Mouse (Mus musculus) kidney, postnatal 10 days (tissue): ENCODE measurements around the gene Sdhc.
"Not testable (repeated sequence)": the region's sequence is repeated elsewhere in the genome, so short reads cannot be mapped to it uniquely, and the experiment has no call there.

ENCODE experiments used
- DNase-seq: peaks from one replicate; pipeline ENCODE4 v3.0.0; 2021; ENCODE audit warnings: mixed read lengths

Gene Sdhc

GRCm38 (mm10) chr1:171165629-171166345, 15.4 kb upstream of the Sdhc start:
- no peak for DNase-seq

DNA sequence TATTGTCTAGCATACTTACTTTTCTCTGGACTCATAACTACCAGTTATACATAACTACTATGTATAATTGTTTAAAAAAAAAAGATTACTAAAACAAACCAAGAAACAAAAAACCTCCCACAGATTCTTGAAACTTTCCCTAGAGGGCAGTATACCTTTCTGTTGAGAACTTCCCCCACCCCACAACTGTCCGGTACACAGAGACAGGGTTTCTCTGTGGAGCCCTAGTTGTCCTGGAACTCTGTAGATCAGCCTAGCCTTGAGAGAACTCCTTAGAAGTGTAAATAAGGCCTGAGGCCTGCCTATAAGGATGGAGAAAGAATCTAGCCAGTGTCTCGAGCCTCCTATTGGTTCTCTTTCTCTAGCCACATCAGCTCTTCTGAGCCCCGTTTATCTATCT, 13.9 kb upstream of the Sdhc start:
- DNase-seq: peak; percentile 31

DNA sequence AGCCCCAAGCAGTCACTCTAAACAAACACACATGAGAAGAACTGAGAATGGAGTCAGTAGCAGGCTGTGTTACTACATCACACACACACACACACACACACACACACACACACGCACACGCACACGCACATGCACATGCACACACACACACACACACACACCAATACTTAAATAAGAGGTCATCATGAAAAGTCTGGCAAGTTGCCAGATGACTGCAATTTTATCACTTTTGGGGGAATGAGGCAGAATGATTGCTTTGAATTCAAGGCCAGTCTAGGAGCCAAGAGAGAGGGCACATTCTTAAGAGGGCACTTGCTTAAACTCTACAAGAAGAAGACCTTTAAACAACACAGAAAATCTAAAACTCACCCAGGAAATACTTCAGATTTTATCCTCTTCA, 12.1 kb upstream of the Sdhc start:
- no peak for DNase-seq

DNA sequence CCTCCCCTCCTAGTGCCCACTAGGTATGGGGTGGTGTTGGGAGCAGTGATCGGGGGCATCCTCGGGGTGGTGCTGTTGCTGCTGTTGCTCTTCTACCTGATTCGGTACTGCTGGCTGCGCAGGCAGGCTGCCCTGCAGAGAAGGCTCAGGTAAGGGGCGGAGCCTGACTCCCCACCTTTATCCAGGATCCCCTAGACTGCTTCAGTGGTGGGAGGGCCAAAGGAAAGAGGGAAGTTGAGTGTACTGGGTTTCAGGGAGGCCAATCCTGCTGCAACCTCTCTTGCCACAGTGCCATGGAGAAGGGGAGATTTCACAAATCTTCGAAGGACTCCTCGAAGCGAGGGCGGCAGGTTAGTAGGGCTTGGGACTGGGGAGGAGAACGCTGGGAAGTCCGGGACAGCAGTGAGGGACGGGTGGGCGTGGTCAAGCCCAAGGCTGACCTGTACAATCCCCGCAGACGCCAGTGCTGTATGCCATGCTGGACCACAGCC, 9.1 kb upstream of the Sdhc start:
- DNase-seq: peak; percentile 38

- no peak for DNase-seq
Measured at GRCm38 (mm10) chr1:171157965-171158364, 7.6 kb upstream of the Sdhc start.

GRCm38 (mm10) chr1:171156644-171157043, 6.2 kb upstream of the Sdhc start:
- DNase-seq: no peak

GRCm38 (mm10) chr1:171151966-171152365, 1.6 kb upstream of the Sdhc start:
- peak; percentile 32 for DNase-seq

DNA sequence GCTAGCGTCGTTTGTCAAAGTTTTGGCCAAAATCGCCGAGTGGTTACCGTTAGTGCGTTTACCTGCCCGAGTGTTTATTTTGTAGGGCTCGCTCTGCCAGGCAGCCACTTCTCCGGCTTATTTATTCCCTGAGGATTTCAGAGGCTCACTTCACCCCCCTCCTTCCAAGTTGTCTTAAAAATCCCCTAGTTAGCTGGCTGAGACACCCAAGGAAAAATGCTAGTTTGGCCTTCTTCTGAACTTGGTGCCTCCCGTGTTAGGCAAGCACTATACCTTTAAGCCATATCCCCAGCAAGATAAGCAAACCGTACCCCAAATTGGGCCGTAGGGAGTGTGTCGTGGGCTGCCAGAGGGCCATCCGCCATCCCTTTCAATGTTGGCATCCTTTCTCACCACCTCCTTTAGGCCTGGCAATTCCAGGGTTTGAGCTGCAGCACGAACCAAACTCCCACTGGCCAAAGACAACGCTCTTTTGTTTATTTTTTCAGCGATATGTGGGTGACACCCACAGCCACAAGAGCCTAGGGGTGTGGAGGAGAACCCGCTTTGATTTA, 512 bp upstream of the Sdhc start:
- DNase-seq: peak; percentile 20

DNA sequence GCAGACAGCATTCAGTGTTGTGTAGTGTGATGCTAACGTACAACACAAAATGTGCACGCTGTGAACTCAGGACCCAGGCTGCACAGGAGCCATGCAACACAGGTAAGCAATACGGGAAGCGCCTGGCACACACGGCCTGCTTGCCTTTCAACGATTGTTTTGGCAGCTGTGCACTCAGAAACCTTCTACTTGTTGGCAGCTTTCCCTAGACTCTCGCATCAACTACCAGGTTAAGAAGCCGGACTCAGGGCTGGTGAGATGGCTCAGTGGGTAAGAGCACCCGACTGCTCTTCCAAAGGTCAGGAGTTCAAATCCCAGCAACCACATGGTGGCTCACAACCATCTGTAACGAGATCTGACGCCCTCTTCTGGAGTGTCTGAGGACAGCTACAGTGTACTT, 7.4 kb downstream of the Sdhc start:
- DNase-seq: not testable (repeated sequence)

DNA sequence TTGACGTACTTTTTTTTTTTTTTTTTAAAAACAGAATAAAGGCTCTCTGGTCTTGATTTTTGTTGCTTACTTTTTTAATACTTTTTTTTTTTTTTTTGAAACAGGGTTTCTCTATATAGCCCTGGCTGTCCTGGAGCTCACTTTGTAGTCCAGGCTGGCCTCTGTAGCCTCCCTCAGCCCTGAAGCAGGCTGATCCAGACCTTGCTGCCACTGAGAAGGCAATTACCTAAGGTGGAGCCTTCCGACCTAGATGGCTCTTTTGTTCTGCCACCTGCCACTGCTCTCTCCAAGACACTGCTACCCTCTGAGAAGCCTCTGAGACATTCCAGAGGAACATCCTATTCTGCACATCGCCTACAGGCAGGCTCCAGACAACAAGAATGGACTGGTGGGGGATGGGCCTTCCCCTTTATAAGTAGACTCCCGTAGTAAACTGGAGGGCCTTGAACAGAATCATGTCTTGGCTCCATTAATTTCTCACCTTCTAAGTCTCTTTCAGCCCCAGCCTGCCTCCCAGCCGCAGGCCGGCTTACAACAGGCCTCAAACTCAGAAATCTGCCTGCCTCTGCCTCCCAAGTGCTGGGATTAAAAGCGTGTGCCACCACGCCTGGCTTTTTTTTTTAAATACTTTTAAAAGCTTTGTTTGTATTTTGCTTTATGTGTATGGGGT, 12.8 kb downstream of the Sdhc start:
- not testable (repeated sequence) for DNase-seq

GRCm38 (mm10) chr1:171135600-171135999, 14.8 kb downstream of the Sdhc start:
- DNase-seq: no peak

GRCm38 (mm10) chr1:171130971-171131370, 19.4 kb downstream of the Sdhc start:
- DNase-seq: no peak

DNA sequence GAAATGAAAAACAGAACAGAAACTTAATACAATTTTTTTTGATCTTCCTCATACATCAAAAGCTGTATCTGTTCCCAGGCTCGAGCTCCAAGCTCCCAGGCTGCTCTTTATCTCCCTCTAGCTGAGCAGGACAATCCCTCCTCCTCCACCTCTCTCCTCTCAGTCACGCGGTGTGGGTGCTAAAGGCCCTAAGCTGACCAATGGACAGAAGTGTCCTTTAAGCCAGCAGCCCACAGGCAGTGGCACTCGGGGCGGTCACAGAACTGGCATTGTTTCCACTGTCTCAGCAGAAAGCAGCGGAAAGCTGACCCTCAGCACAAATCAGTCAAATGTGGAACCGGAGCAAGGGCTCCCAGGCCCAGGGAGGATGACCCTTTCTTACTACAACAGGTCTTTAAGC, 21.2 kb downstream of the Sdhc start:
- DNase-seq: peak; percentile 74

GRCm38 (mm10) chr1:171124398-171124797, 26.0 kb downstream of the Sdhc start:
- DNase-seq: no peak

DNA sequence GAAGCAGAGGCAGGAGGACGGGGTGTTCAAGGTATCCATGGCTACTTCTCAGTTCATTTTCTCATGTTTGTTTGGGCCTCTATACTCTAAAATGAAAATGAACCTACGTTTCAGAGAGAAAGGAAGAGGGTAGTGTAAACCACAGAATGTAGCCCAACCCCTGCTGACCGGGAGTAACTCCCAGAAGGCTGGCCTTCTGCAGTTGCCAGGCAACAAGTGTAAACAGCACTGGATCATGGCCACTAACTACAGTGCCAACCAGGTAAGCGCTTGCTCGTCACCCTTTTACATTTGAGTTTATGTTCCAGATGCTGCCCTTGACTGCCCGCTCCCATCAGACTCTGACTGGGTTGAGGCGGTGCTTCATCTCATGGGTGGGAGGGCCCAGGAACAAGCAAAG, 27.5 kb downstream of the Sdhc start:
- peak; percentile 57 for DNase-seq

DNA sequence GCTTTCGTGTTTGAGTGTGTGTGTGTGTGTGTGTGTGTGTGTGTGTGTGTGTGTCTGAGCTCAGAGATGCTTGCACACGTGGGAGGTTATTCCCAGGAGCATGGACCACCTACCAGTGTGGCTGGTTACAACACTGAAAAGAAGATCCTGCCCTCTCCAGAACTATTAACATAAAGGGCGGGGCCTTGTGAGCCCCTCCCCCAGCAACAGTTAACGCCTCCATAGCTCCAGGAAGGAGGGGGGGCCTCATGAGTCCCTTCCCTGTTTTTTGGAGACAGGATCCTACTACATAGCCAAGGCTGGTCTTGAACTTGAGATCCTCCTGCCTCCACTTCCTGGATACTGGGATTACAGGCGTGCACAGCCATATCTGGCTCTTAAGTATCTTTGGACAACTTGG, 28.6 kb downstream of the Sdhc start:
- DNase-seq: no peak

GRCm38 (mm10) chr1:171120893-171121292, 29.5 kb downstream of the Sdhc start:
- no peak for DNase-seq

GRCm38 (mm10) chr1:171119405-171119804, 31.0 kb downstream of the Sdhc start:
- no peak for DNase-seq

GRCm38 (mm10) chr1:171118996-171119395, 31.4 kb downstream of the Sdhc start:
- no peak for DNase-seq

DNA sequence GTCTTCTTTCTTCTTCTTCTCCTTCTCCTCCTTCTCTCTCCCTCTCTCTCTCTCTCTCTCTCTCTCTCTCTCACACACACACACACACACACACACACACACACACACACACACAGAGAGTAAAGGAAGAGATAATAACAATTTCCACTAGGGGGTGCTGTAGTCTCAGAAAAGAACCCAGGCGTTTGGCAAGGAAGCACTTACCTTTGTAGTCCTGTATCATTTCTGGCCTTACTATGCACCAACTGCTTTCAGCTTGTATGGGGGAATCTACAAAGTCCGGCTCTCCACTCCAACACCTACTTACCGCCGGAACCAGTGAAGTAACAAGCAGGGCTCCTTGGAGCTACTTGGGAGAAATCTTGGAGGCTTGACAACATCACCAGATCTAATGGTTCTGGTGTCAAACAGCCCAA, 32.1 kb downstream of the Sdhc start:
- peak; percentile 57 for DNase-seq

DNA sequence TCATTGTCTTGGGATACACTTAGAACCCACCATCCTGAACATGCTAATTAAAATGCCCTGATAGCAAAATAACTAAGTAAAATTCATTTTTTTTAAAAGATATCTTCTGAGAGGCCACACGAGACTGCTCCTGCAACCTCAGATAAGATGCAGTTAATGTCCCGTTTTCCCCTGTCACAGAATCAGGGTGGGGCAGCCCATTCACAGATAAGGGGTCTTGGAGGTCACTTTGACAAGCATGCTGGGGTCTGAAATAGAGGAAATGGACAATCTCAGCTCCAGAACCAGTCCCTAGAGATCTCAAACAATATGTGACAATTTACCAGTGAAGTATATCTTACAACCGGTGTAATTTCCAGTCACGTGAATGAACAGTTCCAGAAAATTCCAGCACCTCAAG, 34.1 kb downstream of the Sdhc start:
- no peak for DNase-seq

DNA sequence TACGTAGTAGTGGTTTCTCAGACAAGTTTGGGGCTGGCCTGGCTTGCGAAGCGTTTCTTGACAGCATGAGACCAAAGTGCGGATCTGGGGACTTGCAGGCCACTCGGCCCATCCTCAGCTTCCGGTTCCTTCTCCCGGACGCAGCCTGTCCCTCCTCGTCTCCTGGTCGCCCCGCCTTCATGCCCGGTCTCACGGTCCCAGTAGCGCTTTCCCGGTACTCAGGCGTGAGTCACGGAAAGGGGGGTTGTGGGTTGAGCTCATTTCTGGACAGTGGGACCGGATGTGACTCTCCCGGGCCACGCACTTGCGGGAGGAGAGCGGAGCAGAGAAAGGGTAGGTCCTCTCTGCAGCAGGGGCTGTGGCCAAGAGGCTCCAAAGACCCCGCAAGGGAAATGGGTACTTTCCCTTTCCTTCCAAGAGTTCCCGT, 36.5 kb downstream of the Sdhc start, which contains the start of gene Cfap126:
Gene Cfap126 (plus strand): TSS at position 46 of the 427 bp plus-strand sequence.
- peak; percentile 86 for DNase-seq

DNA sequence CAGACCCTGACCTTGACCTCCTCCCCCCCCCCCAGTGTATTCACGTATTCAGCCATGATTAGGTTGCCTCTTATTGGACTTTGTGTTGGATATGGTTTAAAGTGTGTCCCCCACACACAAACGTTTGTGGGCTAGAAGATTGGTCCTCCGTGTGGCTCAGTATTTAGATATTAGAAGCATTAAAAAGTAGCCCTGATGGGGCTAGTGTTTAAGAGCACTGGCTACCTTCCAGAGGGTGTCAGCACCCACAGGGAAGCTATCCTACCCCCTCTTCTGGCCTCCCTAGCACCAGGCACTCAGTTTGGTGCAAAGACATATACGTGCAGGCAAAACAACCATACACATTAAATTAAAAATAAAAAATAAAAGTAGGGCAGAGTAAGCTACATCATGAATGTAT, 37.4 kb downstream of the Sdhc start:
- DNase-seq: no peak
